Mouse (Mus musculus) induced T-regulatory cell, adult 2 months (primary cell): ENCODE measurements around the gene Pygm.

ENCODE experiments used
- DNase-seq: peaks from one replicate; pipeline ENCODE4 v3.0.0-alpha.2; 2012; ENCODE audit warnings: low read depth

Pygm gene

DNA sequence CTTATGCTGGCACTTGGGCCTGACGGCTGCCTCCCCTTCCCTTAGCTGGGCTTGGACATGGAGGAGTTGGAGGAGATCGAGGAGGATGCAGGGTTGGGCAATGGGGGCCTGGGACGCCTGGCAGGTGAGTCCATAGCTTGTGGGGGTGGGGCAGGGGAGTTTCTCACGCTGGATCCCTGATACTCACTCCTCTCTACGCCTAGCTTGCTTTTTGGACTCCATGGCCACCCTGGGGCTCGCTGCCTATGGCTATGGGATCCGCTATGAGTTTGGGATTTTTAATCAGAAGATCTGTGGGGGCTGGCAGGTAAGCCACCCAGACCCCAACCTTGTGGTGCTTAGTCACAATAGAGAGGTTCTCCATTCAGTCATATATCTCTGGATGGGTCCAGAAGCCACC is 1.6 kb downstream of the Pygm start:
- DNase-seq, result no peak

DNA sequence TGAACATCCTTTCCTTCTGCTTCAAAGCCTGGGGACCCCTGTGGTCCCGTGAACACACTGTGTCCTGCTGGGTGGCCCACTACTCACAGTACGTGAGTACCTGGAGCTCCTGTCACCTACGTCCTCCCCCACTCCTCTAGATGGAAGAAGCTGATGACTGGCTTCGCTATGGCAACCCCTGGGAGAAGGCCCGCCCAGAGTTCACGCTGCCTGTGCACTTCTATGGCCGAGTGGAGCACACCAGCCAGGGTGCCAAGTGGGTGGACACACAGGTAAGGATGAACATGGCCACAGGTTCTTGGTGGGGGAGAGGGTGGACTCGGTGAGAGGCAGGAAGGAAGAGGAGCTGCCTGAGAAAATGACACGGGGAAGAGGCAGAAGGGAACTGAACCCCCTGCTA is 2.0 kb downstream of the Pygm start:
- no peak for DNase-seq

DNA sequence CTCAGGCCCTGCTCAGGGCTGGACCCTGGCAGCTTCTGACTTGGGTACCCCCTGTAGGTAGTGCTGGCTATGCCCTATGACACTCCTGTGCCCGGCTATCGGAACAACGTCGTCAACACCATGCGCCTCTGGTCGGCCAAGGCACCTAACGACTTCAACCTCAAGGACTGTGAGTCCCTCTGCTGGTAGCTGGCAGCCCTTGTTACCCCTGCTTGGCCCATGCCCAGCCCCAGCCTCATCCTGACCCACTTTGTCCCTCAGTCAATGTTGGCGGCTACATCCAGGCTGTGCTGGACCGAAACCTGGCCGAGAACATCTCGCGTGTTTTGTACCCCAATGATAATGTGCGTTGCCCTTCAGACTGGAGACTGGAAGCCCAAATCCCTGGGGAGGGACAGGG is 3.8 kb downstream of the Pygm start:
- no peak for DNase-seq

DNA sequence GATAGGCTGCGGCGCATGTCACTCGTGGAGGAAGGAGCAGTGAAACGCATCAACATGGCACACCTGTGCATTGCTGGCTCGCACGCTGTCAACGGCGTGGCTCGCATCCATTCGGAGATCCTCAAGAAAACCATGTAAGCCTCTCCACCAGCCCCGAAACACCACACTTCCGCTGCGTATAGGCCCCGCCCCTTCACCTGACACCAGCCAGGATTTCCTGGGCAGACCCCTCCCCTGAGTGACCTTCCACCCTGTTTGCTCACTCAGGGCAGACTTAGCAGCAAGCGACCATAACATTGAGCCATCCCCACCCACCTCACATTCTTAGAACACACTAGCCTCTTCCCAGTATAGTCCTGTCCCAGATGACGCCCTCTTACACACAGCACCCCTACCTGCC is 5.6 kb downstream of the Pygm start:
- DNase-seq, result peak; percentile 85

DNA sequence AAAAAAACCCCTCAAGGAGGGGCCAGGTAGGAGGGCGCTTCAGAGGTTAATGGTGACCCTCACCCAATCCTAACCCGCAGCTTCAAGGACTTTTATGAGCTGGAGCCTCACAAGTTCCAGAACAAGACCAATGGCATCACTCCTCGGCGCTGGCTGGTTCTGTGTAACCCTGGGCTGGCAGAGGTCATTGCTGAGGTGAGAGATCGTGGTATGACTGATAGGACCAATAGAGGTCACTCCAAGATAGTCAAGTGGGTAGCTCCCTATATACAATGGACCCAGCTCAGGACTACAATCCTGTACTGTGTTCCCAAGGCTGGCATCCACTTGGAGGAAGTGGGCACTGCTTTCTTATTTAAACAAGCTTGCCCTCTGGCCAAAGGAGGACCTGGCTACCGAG is 6.1 kb downstream of the Pygm start:
- DNase-seq, result no peak

DNA sequence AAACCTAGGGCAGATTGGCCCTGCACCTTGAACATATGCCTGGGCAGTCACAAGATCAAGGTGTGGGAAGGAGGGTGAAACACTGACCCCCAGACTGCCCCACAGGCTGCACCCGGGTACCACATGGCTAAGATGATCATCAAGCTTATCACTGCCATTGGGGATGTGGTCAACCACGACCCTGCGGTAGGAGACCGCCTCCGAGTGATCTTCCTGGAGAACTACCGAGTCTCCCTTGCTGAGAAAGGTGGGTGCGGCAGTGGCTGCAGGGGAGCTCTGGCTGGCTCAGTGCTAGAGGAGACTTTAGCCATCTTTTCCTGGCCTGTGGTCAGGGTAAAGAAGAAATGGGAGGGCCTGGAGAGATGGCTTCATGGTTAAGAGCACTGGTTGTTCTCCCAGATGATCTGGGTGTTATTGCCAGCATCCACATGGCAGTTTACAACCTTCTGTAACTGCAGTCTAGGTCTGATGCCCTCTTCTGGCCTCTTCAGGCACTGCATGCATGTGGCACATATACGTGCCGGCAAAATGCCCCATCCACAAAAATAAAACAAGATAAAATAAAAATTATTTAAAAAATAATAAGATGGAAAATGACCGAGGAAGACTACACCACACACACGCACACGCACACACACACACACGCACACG is 8.7 kb downstream of the Pygm start:
- peak; percentile 71 for DNase-seq

DNA sequence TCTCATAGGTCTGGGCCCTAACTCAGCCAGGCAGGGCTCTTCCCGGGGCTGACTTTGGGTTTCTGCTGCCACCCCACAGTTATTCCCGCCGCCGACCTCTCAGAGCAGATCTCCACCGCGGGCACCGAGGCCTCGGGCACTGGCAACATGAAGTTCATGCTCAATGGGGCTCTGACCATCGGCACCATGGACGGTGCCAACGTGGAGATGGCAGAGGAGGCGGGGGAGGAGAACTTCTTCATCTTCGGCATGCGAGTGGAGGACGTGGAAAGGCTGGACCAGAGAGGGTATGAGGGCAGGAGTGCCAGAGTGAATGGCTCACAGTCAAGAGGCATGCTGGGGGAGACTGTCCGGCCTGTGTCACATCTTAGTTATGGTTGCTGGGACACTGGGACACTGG is 9.4 kb downstream of the Pygm start:
- no peak for DNase-seq

DNA sequence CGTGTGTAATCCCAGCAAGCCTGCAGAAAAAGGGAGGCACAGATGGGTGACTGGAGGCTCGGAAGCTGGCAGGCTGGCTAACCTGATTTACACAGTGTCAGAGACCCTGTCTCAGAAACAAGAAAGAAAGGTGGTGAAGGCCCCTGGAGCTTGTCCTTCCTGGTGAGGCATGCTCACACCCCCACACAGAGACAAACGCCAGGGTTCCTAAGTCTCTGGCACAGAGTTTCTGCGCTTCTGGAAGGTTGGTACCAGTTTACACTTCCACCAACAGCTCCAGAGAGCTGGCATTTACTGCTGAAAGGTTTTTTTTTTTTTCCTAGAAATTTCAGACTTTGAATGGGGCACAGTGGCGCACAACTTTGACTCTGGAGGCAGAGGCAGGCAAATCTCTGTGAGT is 12.0 kb downstream of the Pygm start:
- DNase-seq, result no peak

DNA sequence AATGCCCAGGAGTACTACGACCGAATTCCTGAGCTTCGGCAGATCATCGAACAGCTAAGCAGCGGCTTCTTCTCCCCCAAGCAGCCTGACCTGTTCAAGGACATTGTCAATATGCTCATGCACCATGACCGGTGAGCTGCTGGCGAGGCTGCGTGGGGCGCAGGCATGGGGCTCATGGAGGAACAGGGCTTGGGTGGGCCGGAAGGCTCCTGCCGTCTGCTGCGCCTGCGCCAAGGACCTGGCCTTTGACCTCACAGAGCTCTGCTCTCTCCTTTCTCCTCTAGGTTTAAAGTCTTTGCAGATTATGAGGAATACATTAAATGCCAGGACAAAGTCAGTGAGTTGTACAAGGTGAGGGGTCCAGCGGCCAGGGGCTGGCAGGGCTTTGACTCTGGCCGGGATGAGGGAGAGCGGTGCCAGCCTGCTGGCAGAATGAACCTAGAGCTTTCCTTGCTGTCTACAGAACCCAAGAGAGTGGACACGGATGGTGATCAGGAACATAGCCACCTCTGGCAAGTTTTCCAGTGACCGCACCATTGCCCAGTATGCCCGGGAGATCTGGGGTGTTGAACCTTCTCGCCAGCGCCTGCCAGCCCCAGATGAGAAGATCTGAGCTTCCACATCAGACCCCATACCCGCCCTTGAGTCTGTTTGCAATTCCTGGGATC is 13.5 kb downstream of the Pygm start:
- no peak for DNase-seq

DNA sequence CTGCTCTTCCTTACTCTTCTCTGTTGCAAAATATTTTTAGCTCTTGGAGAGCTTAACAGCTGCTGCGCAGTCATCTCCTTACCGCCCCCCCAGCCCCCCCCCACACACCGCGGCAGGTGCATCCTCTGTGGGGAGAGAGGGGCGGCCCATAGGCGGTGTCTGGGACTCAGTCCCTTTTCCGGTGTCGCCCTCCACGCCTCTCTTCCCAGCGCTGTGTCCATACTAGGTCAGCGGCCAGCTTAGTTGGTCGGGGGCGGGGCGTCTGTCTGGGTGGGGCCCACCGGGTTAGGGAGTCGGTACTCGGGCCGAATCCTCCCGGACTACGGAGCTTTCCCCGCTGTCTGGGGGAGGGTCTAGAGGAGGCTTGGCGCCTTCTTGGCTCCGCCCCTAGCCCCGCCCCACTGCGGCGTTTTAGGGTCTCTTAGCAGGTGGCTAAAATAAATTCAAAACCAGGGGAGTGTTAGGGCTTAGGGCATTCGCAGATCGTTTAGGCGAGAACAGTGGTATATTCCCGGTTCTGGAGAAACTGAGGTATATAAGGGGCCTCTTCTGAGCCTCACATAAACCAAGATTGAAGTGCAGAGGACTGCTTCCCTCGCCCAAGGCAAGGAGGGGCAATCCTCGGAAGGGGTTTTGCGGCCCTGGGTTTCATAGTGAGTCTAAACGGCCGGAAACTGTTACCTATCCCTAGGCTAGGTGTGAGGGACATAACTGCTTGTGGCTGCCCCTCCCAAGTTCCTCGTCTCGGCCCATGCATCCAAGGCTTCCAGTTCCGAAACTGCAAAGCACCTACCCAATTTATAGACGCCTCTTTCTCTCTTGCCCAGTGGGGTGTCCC is 14.5 kb downstream of the Pygm start:
- DNase-seq, result peak; percentile 89

DNA sequence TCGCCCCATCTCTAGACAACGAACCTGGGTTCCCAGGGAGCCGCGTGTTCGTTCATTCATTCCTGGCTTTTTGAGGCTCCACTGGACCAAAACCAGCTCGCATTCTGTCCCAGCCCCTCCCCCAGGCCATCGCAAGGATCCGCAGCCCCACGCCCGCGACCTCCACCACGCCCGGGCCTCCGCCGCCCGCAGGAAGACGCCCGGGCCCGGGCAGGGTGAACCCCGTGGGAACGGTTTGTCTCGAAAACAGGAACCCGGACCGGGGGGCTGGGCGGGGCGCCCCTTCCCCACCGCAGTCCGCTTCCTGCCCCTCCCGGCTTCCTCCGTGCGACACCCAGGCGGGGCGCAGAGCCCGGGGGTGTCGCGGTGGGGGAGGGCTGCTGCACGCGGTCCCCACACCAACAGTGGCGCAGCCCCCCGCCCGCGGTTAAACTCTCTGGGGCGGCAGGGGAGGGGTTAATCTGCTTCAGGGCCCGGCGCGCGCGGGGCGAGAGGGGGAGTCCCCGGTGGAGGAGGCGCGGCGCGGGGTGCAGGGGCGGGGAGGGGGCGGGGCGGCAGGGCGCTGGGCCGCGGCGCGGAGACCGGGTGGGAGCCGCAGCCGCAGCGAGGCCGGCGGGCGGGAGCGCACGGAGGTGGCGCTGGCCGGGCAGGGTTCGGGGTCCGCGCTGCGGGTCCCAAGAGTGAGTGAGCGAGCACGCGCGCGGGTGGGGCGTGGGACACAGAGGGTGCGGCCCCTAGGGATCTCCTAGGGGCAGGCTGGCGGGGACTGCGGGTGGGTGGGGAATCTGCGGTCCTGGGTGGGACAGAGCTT is 15.3 kb downstream of the Pygm start, which contains the start of gene Rasgrp2:
TSS of gene Rasgrp2 (plus strand) at position 56 of the 811 bp plus-strand sequence.
- peak; percentile 94 for DNase-seq

DNA sequence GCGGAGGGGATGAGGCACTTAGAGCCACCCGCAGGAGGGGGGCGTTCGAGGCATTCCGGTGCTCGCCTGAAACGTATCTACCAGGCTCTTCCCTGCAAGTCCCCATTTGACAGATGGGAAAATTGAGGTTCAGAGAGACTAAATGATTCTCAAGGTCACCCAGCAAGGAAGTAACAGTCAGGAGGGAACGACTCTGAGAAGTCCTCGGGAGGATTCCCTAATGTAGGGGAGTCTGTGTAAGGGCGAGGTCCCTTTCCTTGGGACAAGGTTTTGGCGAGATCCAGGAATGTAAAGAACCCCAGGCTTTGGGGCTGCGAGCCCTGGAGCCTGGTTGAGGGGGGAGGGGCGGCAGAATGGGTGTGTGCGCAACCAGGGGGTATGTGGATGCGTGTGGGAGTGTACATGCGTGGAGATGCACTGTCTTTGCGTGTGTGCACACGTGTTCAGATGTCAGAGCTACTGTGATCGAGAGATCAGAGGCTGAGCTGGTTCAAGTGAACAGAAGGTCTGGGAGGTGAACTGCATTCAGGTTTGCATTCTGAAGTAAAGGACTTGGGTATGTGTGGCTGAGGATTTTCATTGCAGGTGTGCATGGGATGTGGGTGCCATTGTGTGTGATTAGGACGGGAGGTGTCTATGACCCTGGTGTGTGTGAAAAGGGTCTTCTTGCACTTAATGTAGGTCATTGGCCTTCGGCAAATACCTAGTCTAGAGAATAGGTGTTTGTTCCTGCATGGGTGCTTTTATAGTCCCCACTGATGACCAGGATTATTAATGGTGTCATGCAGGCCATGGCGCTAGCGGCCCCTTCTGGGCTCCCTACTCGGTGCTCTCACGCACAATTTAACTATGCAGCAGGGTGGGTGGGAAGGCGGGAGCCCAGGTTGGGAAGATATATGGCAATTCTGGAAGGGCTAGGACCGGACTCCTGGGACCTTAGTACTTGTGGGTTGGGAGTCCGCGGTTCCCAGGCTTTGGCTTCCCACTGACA is 16.2 kb downstream of the Pygm start:
- DNase-seq, result peak; percentile 84

DNA sequence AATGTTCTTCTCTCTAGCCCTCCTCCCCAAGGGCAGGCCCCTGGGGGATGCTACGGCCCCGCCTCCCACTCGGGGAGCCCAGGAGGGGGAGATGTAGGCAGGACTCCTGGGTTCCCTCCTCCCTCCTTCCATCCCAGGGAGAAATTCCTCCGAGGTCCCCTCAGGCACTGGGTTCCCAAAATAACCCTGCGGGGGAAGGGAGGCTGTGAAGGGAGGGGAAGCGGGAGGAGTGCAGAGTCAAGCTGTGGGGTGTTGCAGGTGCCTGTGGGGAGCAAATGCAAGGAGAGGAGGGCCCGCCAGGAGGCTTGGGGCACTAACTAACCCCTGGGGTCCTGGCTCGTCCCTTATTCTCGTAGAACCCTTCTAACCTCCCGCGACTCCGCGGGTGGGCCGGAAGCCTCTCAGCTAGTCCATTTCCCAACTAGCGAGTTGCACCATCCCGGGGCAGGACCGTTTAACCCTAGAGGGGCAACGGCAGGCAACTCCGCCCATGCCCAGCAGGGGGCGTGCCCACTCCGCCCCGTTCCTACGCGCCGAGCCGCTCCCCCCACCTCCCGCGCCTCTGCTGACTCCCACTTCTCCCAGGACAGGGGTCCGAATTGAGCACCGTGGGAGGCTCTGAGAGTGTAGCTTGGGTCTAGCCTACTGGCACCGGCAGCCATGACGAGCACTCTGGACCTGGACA is 17.1 kb downstream of the Pygm start:
- peak; percentile 88 for DNase-seq

DNA sequence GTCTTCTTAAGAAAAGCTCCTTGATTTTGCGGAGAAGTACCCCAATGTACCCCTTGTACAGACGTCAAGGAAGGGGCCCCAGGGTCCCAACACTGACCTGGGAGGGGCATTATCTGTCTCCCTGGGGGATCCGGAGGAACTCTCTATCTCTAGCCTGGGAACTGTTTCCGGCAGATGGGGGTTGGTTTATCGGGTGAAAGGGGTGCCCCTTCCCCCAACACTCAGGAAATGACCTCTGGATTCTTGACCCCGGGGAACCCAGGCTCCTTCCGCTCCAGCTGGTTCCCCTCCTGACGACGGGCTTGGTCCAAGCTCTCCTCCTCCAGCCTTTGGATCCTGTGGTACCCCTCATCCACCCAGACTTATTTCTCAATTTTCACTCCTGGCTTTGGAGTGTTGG is 17.8 kb downstream of the Pygm start:
- no peak for DNase-seq

DNA sequence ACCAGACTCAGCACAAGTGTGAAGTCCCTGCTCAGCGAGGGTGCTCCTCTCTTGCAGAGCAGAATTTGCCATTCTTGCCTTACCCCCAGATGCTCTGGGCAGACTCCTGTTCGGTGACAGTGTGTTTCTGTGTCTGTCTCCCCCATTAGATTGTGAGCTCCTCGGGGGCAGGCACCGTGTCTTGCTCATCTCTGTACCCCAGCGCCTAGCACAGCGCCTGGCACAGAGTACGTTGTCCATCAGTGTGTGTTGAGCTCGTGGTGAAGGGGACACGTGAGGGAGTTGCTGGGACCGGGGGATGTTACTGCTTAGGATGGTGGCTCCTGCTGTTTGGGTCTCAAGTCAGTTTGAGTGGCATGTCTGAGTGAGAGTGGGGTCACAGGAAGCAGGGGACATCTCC is 19.7 kb downstream of the Pygm start:
- DNase-seq, result no peak

DNA sequence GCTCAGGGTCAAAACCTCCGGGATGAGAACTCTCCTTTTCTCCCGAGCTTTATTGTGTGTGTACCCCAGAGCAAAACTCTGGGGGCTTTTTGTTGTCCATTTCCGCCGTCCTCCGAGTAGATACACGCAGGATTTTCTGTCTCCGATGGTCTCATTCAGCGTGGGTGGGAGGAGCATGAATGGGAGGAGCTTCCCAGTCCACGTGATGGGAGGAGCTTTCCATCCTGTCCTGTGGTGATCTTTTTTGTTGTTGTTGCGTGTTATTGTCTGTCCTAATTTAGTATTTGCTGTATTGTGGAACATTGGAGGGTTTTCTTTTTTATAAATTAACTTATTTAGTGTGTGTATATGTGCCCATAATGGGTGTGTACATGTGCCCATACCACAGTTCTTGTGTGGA is 21.2 kb downstream of the Pygm start:
- DNase-seq, result no peak

DNA sequence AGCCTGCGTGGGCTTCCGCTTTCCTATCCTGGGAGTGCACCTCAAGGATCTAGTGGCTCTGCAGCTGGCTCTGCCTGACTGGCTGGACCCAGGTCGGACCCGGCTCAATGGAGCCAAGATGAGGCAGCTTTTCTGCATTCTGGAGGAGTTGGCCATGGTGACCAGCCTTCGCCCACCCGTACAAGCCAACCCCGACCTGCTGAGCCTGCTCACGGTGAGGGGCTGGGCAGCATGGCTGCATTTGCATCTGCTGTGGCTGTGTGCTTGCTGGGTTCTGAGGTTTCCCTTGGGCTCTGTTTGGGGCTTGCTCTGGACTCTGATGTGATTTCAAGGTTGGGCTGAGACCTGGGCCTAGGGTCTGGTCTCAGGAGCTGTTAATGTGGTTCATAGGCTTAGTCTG is 22.9 kb downstream of the Pygm start:
- DNase-seq, result no peak

DNA sequence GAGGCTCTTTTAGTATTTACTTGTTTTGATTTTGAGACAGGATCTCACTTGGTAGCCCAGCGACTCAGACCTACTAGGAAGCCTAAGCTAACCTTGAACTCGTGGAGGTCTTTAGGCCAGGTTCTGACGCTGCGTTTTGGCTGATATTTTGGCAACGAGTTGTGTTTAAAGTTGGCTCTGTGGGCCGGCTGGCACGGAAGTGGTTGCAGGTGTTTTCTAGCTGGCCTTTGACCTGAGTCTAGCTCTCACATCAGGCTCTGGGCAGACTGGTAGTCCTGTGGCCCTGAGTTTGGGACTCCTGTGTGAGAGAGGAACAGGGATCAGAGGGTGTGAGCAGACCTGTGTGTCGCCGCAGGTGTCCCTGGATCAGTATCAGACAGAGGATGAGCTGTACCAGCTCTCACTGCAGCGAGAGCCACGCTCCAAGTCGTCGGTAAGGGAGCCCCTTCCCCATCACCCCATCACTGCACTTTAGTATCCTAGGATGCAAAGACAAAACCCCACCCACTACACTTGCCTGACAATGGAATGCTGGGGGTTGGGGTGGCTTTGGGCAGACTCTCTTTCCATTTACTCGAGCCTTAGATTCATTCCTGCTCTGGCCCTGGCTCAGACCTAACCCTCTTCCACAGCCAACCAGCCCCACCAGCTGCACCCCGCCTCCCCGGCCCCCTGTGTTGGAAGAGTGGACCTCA is 23.8 kb downstream of the Pygm start:
- DNase-seq, result no peak

DNA sequence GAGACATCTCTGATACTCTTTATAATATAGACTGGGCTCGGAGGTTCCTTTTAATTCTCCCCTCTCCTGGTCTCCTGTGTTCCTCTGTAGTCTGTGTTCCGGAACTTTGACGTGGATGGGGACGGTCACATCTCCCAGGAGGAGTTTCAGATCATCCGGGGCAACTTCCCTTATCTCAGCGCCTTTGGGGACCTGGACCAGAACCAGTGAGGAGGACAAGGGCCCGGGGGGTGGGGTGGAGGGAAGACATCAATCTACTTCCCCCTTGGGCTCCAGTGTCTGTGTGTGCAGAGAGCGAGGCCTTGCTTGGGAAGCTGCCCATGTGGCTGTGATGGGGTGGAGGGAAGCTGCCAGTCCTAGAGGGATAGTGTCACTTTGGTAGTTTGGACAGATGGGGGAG is 24.6 kb downstream of the Pygm start:
- no peak for DNase-seq

DNA sequence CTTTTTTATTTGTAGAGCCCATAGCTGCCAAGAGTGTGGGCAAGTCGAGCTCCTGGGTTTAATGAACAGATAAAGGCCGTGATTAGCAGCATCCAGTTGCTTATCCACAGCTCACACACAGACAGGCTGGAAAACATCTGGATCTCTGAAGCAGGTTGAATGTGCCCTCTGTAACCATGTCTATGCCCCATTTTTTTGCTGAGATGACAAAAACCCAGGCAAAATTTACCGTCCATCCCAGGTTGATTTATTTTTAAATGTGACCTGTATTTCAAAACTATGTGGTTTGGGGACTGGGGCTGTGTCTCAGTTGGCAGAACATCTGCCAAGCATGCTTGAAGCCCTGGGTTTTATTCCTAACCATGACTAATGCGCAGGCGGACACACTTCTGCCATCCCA is 25.0 kb downstream of the Pygm start:
- DNase-seq, result no peak
